In the genomic region with DNA sequence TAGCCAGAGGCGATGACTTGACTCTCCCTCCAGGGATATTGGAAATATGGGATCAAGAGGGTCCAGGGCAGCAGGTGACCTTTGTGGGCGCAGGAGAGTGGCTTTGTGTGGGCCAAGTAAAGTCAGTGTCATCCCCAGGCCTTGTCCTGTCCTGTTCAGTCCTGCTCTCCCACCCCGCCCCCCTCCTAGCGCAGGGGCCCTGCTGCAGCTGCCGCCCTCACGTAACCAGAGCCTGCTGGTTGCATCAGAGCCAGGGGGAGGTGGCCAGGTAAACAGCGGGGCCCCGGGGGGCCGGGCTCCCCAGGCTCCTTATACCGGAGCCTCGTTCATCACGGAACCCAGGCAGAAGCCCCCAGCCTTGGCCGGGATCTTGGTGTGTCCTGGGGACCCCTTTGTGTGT, we compare ENCODE assay signal across 1 mouse cellular context.
TF ChIP-seq lines count a peak whose summit lies in the region.

No protein-coding gene starts in this region.

TF ChIP-seq in myocyte, 11 proteins besides CTCF, POLR2A, EP300 and RAD21:
- TF ChIP-seq USF1 (IDR thresholded peaks at IDR 0.05; ENCODE audit: low read depth) = no peak
- no peak for TF ChIP-seq MAX (IDR thresholded peaks at IDR 0.05; ENCODE audit: low read depth)
- peak in 2 of 3 experiments; percentile 82 to 92 for TF ChIP-seq MYOG (IDR thresholded peaks at IDR 0.05; ENCODE audit: control insufficient read depth in 1 of 3, insufficient read depth in 1 of 3, insufficient read length in 2 of 3, low read depth in 2 of 3)
- TF ChIP-seq E2F4 (IDR thresholded peaks at IDR 0.05; ENCODE audit: insufficient read depth) = no peak
- no peak for TF ChIP-seq TCF12 (IDR thresholded peaks at IDR 0.05; ENCODE audit: insufficient read depth, poor library complexity, severe bottlenecking)
- TF ChIP-seq CEBPB (IDR thresholded peaks at IDR 0.05; ENCODE audit: insufficient read depth, poor library complexity, severe bottlenecking) = peak; percentile 39; the same call in 1 of the 2 replicates
- TF ChIP-seq POLR2AphosphoS2 (IDR thresholded peaks at IDR 0.05; ENCODE audit: insufficient read length, low read depth) = peak; percentile 32
- no peak for TF ChIP-seq REST (IDR thresholded peaks at IDR 0.05; ENCODE audit: insufficient read depth, insufficient read length)
- TF ChIP-seq TCF3 (IDR thresholded peaks at IDR 0.05; ENCODE audit: insufficient read length, low read depth) = no peak
- peak in 1 of 3 experiments; percentile 75 for TF ChIP-seq MYOD1 (IDR thresholded peaks at IDR 0.05; ENCODE audit: control insufficient read depth in 1 of 3, insufficient read length in 2 of 3, low read depth in 2 of 3)
- no peak for TF ChIP-seq SRF (IDR thresholded peaks at IDR 0.05; ENCODE audit: control insufficient read depth, insufficient read length, low read depth)
TF ChIP-seq in myocyte: peak in this region for 4.
